Mouse (Mus musculus) adrenal gland, postnatal 10 days (tissue): ENCODE data around the gene Gm136. TPM values are rescaled to one million over a fixed set of nuclear protein-coding genes. Genes with fewer than 3 reads are reported as not detected.
"Not testable (repeated sequence)": the region's sequence is repeated elsewhere in the genome, so short reads cannot be mapped to it uniquely, and the experiment has no call there.

ENCODE experiments used
- DNase-seq: peaks from one replicate; pipeline ENCODE4 v3.0.0; 2021; ENCODE audit warnings: mixed read lengths
- long read RNA-seq, 2 experiments: library from polyadenylated mRNA; stranded (forward); transcript quantifications; one replicate each; pipeline ENCODE4 v2.0.0; 2021
- total RNA-seq, 2 experiments: library from RNA; stranded (reverse); gene quantifications; 2 replicates each; pipeline ENCODE4 v1.2.3; 2021

The Gm136 gene
- total RNA-seq = not detected
- long read RNA-seq, experiment 1 = 0 reads
- long read RNA-seq, experiment 2 = 0 reads

GRCm38 (mm10) chr4:34756163-34756562 lies at the start of gene Gm136:
Gene Gm136 (minus strand): TSS chr4:34756263.
- no peak for DNase-seq

GRCm38 (mm10) chr4:34801166-34802034 lies 45.3 kb upstream of the Gm136 start:
- no peak for DNase-seq

GRCm38 (mm10) chr4:34798005-34798404 lies 41.9 kb upstream of the Gm136 start:
- DNase-seq = no peak

- no peak for DNase-seq
Measured at GRCm38 (mm10) chr4:34797294-34797983, 41.4 kb upstream of the Gm136 start.

- no peak for DNase-seq
Measured at GRCm38 (mm10) chr4:34796294-34796693, 40.2 kb upstream of the Gm136 start.

GRCm38 (mm10) chr4:34786476-34786875 lies 30.4 kb upstream of the Gm136 start:
- no peak for DNase-seq

- no peak for DNase-seq
Measured at GRCm38 (mm10) chr4:34785646-34786045, 29.6 kb upstream of the Gm136 start.

GRCm38 (mm10) chr4:34784865-34785264 lies 28.8 kb upstream of the Gm136 start:
- DNase-seq = peak; percentile 15

GRCm38 (mm10) chr4:34782730-34783129 lies 26.7 kb upstream of the Gm136 start:
- no peak for DNase-seq

- peak; percentile 97 for DNase-seq
Measured at GRCm38 (mm10) chr4:34777677-34778527, 21.8 kb upstream of the Gm136 start, which contains the start of gene Smim8. Gene Smim8 (minus strand): TSS chr4:34778423.

- DNase-seq = no peak
Measured at GRCm38 (mm10) chr4:34771652-34772371, 15.7 kb upstream of the Gm136 start.

GRCm38 (mm10) chr4:34749236-34749635 lies 6.8 kb downstream of the Gm136 start:
- peak; percentile 15 for DNase-seq

- no peak for DNase-seq
Measured at GRCm38 (mm10) chr4:34734461-34734860, 21.6 kb downstream of the Gm136 start.

- not testable (repeated sequence) for DNase-seq
Measured at GRCm38 (mm10) chr4:34733415-34733814, 22.6 kb downstream of the Gm136 start.

GRCm38 (mm10) chr4:34729851-34730341 lies 26.2 kb downstream of the Gm136 start, which contains the start of gene Cfap206:
Gene Cfap206 (minus strand): TSS chr4:34730206.
- DNase-seq = peak; percentile 91

- not testable (repeated sequence) for DNase-seq
Measured at GRCm38 (mm10) chr4:34725710-34726109, 30.4 kb downstream of the Gm136 start.

- no peak for DNase-seq
Measured at GRCm38 (mm10) chr4:34724306-34724705, 31.8 kb downstream of the Gm136 start.

GRCm38 (mm10) chr4:34723186-34723585 lies 32.9 kb downstream of the Gm136 start:
- no peak for DNase-seq

GRCm38 (mm10) chr4:34720127-34720895 lies 35.8 kb downstream of the Gm136 start:
- no peak for DNase-seq

- no peak for DNase-seq
Measured at GRCm38 (mm10) chr4:34719421-34719820, 36.6 kb downstream of the Gm136 start.
